Mouse (Mus musculus) liver, embryonic 14.5 days (tissue): ENCODE data around the gene Magi3. TPM values are rescaled to one million over a fixed set of nuclear protein-coding genes. Genes with fewer than 3 reads are reported as not detected.

ENCODE experiments used
- ATAC-seq: fragments of 200-750 bp; cut with Nextera tagmentation; 2 replicates; pipeline ENCODE4 v1.8.0; 2017; ENCODE audit warnings: moderate number of reproducible peaks, mild to moderate bottlenecking, moderate library complexity; ENCODE audit not compliant: insufficient read depth
- DNase-seq, 3 experiments: peaks; one replicate each; pipeline ENCODE4 v3.0.0-alpha.2; 2012 to 2013; ENCODE audit warnings: low read depth in 3 of 3, low spot score in 3 of 3
- H3K27ac ChIP-seq: fragments of 300-500 bp; sonication (generic); 2 replicates; pipeline ENCODE4 v1.5.1; 2014; ENCODE audit warnings: moderate library complexity, mild to moderate bottlenecking, control low read depth, inconsistent platforms
- H3K27me3 ChIP-seq: fragments of 300-500 bp; sonication (generic); 2 replicates; pipeline ENCODE4 v1.6.1; 2014; ENCODE audit warnings: mild to moderate bottlenecking, low read length, moderate library complexity; ENCODE audit not compliant: control insufficient read depth, insufficient read depth
- H3K36me3 ChIP-seq: fragments of 300-500 bp; sonication (generic); replicated peaks from 2 replicates; pipeline ENCODE4 v1.6.1; 2014; ENCODE audit warnings: low read depth; ENCODE audit not compliant: control insufficient read depth, insufficient read depth
- H3K4me1 ChIP-seq, 2 experiments: fragments of 200-500 bp in 1 of 2; fragments of 300-500 bp in 1 of 2; sonication (generic) in 1 of 2; replicated peaks; 2 replicates each; pipeline ENCODE4 v1.6.1; 2012 to 2014; ENCODE audit warnings: antibody characterized with exemption in 1 of 2, inconsistent platforms in 1 of 2, low read length in 1 of 2; ENCODE audit not compliant: control insufficient read depth in 2 of 2, insufficient read depth in 2 of 2
- H3K4me2 ChIP-seq: fragments of 300-500 bp; sonication (generic); 2 replicates; pipeline ENCODE4 v1.6.1; 2014; ENCODE audit warnings: low read depth, mild to moderate bottlenecking, control low read depth, moderate library complexity
- H3K4me3 ChIP-seq, 2 experiments: fragments of 200-500 bp in 1 of 2; fragments of 300-500 bp in 1 of 2; sonication (generic) in 1 of 2; 2 replicates each; pipeline ENCODE4 v1.5.1; 2012 to 2014; ENCODE audit warnings: low read depth in 2 of 2, low read length in 2 of 2, mild to moderate bottlenecking in 2 of 2, control low read depth in 1 of 2, inconsistent platforms in 1 of 2, moderate library complexity in 1 of 2; ENCODE audit not compliant: insufficient read depth in 1 of 2
- H3K9ac ChIP-seq: fragments of 300-500 bp; sonication (generic); replicated peaks from 2 replicates; pipeline ENCODE4 v1.6.1; 2014; ENCODE audit warnings: mild to moderate bottlenecking, control low read depth, moderate library complexity
- H3K9me3 ChIP-seq: fragments of 300-500 bp; sonication (generic); 2 replicates; pipeline ENCODE4 v1.6.1; 2016; ENCODE audit warnings: low read length, mixed read lengths; ENCODE audit not compliant: control insufficient read depth
- CTCF ChIP-seq: IDR thresholded peaks from 2 replicates; pipeline ENCODE4 v1.5.1; 2016; ENCODE audit warnings: antibody characterized with exemption, low read depth, control low read depth
- EP300 ChIP-seq: IDR thresholded peaks from 2 replicates; pipeline ENCODE4 v1.6.1; 2016; ENCODE audit warnings: antibody characterized with exemption, low read depth
- WGBS: fragments of 180-500 bp; shearing (Covaris S2); extraction: QIAGEN DNeasy Blood & Tissue Kit; methylation state at CpG from one replicate; pipeline ENCODE4 v1.1.7; 2014; ENCODE audit not compliant: insufficient replicate concordance; 5-methylcytosine and 5-hydroxymethylcytosine counted together
- polyA plus RNA-seq, 2 experiments: library from polyadenylated mRNA; depleted of rRNA in 1 of 2; stranded (reverse) in 1 of 2; unstranded in 1 of 2; fragments of >200 nt; fragmentation: Nextera tagmentation in 1 of 2; extraction: Ambion mirVana in 1 of 2; gene quantifications; 2 replicates each; pipeline versions ENCODE4 v1.2.1 to v1.2.3; 2012 to 2014

Gene Magi3
- polyA plus RNA-seq, 2 experiments: 1.3 to 2.1 TPM

DNA sequence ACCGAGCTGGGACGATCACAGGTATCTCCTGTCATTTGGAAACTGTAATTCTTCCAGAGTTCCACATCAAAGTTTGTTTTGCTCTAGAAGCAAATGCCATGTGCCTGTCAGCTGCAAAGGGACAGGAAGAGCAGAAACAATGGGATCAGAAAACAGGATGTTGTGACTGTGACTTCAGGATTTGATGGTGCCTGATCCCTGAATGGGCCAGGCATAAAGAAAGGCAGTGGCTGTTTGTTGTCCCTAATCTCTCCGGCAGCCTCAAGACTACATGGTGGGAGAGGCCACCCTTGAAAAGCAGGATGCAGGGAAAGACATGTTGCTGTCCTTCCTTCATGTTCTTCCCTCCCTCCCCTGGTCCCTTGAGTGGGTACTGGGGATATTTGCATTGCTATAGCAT is 33.6 kb upstream of the Magi3 start:
- no peak overlapping the region for H3K4me2 ChIP-seq

DNA sequence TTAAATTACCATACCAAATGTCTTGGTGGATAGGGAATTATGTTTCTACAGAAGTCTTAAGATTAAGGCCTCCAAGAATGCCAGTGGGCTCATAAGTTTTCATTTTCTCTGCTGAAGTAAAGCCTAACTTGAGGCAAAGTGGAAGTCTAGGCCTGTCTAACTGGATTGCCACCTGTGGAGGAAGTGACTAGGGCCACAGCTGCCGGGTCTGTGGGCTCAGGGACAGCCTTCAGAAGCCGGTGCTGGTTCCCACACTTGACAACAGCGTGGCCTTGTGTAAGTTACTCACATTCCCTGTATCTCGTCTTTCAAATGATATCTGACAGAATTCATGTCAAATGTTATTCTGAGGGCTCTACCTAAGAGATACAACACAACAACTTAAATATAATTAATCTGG is 27.7 kb upstream of the Magi3 start:
- Histone ChIP-seq H3K9ac (no peak overlapping the region), H3K4me1 (0 out of 4 replicates have a peak, but pooled peaks cover 0 to 1% of the 10 kb centered on the region in 2 experiments), H3K9me3 (no peaks in the 10 kb centered on the region), H3K27ac (no peak overlapping the region), H3K27me3 (no peaks in the 10 kb centered on the region), H3K36me3 (no peaks in the 10 kb centered on the region), H3K4me2 (no peak overlapping the region), H3K4me3 (no peak overlapping the region)
- ATAC-seq: no peak
- DNase-seq: no peak
- 31% methylated on average over 4 of the region's 4 CpGs for WGBS
- TF ChIP-seq CTCF (no peak), EP300 (no peak)

More for the DNA sequence above, 33.6 kb upstream of the Magi3 start:
- H3K9ac ChIP-seq: no peak overlapping the region
- DNase-seq (no peak), ATAC-seq (no peak)
- no peak for TF ChIP-seq EP300
- no peak for TF ChIP-seq CTCF
- WGBS: 45% methylated on average over 3 of the region's 3 CpGs
- no peak overlapping the region for H3K27ac ChIP-seq
- H3K36me3 ChIP-seq: no peaks in the 10 kb centered on the region
- H3K27me3 ChIP-seq: no peaks in the 10 kb centered on the region
- H3K9me3 ChIP-seq: no peaks in the 10 kb centered on the region
- H3K4me3 ChIP-seq: no peak overlapping the region
- H3K4me1 ChIP-seq: no peaks in the 10 kb centered on the region

DNA sequence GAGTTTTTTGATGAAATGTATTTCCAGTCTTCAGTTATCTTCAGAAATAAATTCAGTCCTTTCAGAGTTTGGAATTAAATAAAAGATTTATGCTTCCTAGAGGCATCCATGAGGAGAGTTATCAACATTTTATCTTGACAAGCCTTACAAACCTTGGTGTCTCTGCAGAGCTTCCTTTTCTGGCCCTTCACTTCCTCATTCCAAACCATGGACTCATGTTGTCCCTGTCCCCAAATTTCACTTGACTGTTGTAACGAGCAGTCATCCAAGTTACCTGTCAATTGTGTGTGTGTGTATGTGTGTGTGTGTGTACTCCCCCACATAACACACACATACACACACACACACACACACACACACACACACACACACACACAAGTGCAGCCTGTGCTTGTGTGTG is 26.9 kb upstream of the Magi3 start:
- TF ChIP-seq EP300 (no peak), CTCF (no peak)
- no peaks in the 10 kb centered on the region for H3K9me3 ChIP-seq
- no peak for DNase-seq
- no peak overlapping the region for H3K4me2 ChIP-seq
- WGBS: 16% methylated on average over 1 of the region's 1 CpGs
- H3K4me3 ChIP-seq: no peak overlapping the region
- H3K9ac ChIP-seq: no peak overlapping the region
- H3K27me3 ChIP-seq: no peaks in the 10 kb centered on the region
- H3K27ac ChIP-seq: no peak overlapping the region
- no peaks in the 10 kb centered on the region for H3K36me3 ChIP-seq
- H3K4me1 ChIP-seq: 0 out of 4 replicates have a peak, but pooled peaks cover 0 to 1% of the 10 kb centered on the region in 2 experiments
- no peak for ATAC-seq

DNA sequence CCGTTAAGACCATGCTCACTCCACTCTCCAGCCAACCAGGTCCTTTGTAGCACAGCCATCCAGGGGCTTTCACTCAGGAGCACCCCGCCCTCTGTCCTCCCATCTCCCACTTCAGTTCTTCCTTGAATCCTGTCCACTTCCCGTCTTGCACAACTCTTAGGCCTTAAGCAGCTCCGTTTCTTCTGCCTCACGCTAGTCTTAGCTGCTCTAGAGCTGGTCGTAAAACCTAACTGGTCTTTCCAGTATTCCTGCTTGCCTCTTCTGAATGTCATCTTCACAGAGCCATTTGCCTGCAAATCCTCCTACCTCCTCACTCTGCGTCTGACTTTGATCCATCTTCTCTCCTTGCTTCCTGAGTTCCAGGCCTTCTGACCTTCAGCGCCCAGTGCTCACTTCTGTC is 24.2 kb upstream of the Magi3 start:
- TF ChIP-seq EP300 (no peak), CTCF (no peak)
- no peak for ATAC-seq
- no peak for DNase-seq
- Histone ChIP-seq H3K9me3 (no peaks in the 10 kb centered on the region), H3K4me2 (no peak overlapping the region), H3K4me3 (no peak overlapping the region), H3K9ac (no peak overlapping the region), H3K27ac (no peak overlapping the region), H3K4me1 (0 out of 4 replicates have a peak, but pooled peaks cover 0 to 1% of the 10 kb centered on the region in 2 experiments), H3K36me3 (no peaks in the 10 kb centered on the region), H3K27me3 (no peaks in the 10 kb centered on the region)
- WGBS: 67% methylated on average over 8 of the region's 8 CpGs

GRCm38 (mm10) chr3:104243972-104244371 is 23.8 kb upstream of the Magi3 start:
- Histone ChIP-seq H3K4me1 (0 out of 4 replicates have a peak, but pooled peaks cover 0 to 1% of the 10 kb centered on the region in 2 experiments), H3K9ac (no peak overlapping the region), H3K27ac (no peak overlapping the region), H3K9me3 (no peaks in the 10 kb centered on the region), H3K4me2 (no peak overlapping the region), H3K36me3 (no peaks in the 10 kb centered on the region), H3K27me3 (no peaks in the 10 kb centered on the region), H3K4me3 (no peak overlapping the region)
- WGBS: 38% methylated on average over 6 of the region's 6 CpGs
- TF ChIP-seq CTCF (no peak), EP300 (no peak)
- ATAC-seq (no peak), DNase-seq (no peak)
